Mouse (Mus musculus) embryonic facial prominence, embryonic 12.5 days (tissue): Measurements from ENCODE around the gene Shpk. TPM values are rescaled to one million over a fixed set of nuclear protein-coding genes. Genes with fewer than 3 reads are reported as not detected.

Source experiments
- ATAC-seq: fragments of 200-750 bp; cut with Nextera tagmentation; 2 replicates; pipeline ENCODE4 v1.8.0; 2017; ENCODE audit not compliant: insufficient number of reproducible peaks, insufficient read depth, low FRiP score, low TSS enrichment
- H3K27ac ChIP-seq: fragments of 300-500 bp; sonication (generic); 2 replicates; pipeline ENCODE4 v1.5.1; 2016; ENCODE audit warnings: mild to moderate bottlenecking
- H3K27me3 ChIP-seq: fragments of 300-500 bp; sonication (generic); 2 replicates; pipeline ENCODE4 v1.6.1; 2016; ENCODE audit warnings: mild to moderate bottlenecking, moderate library complexity
- H3K36me3 ChIP-seq: fragments of 300-500 bp; sonication (generic); 2 replicates; pipeline ENCODE4 v1.6.1; 2016; ENCODE audit warnings: mild to moderate bottlenecking
- H3K4me1 ChIP-seq: fragments of 300-500 bp; sonication (generic); 2 replicates; pipeline ENCODE4 v1.6.1; 2016
- H3K4me2 ChIP-seq: fragments of 300-500 bp; sonication (generic); replicated peaks from 2 replicates; pipeline ENCODE4 v1.6.1; 2016; ENCODE audit warnings: mild to moderate bottlenecking, moderate library complexity
- H3K4me3 ChIP-seq: fragments of 300-500 bp; sonication (generic); 2 replicates; pipeline ENCODE4 v1.5.1; 2016; ENCODE audit warnings: mild to moderate bottlenecking
- H3K9ac ChIP-seq: fragments of 300-500 bp; sonication (generic); 2 replicates; pipeline ENCODE4 v1.6.1; 2016; ENCODE audit warnings: mild to moderate bottlenecking, moderate library complexity
- H3K9me3 ChIP-seq: fragments of 300-500 bp; sonication (generic); 2 replicates; pipeline ENCODE4 v1.6.1; 2016; ENCODE audit warnings: mild to moderate bottlenecking, moderate library complexity
- WGBS: fragments of 180-500 bp; shearing (Covaris S2); methylation state at CpG from one replicate; pipeline ENCODE4 v1.1.7; 2016; 5-methylcytosine and 5-hydroxymethylcytosine counted together
- polyA plus RNA-seq: library from polyadenylated mRNA; unstranded; fragments of >200 nt; fragmentation: Nextera tagmentation; extraction: Ambion mirVana; gene quantifications from 2 replicates; pipeline ENCODE4 v1.2.1, GENCODE M21; 2016

The Shpk gene
- polyA plus RNA-seq, 1 experiment from 2014 or later, result 2.0 TPM

DNA sequence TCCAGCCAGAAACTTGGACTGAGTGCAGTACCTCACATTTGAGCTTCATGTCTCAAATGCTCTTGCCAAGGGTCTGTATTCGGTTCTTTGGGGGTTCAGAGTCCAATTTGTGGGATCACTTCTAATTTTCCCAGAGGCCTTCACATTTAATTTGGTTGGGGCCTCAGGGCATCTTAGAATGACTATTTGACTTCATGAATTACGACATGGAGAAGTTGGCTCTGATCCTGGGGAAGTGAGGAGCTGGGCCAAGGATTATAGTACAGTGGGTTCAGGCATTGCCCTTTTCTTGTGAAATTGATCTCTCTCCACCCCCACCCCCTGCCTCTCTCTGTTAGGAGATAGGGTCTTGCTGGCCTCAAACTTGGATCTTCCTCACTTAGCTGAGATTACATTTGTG is 1.8 kb downstream of the Shpk start:
- Histone ChIP-seq H3K36me3 (no peaks in the 10 kb centered on the region), H3K27ac (no peak overlapping the region), H3K9ac (no peak overlapping the region), H3K27me3 (no peaks in the 10 kb centered on the region), H3K9me3 (no peaks in the 10 kb centered on the region), H3K4me1 (peaks cover 9% of the 10 kb centered on the region), H3K4me2 (no peak overlapping the region), H3K4me3 (no peak overlapping the region)
- no peak for ATAC-seq
- 75% methylated on average over 2 of the region's 2 CpGs for WGBS

DNA sequence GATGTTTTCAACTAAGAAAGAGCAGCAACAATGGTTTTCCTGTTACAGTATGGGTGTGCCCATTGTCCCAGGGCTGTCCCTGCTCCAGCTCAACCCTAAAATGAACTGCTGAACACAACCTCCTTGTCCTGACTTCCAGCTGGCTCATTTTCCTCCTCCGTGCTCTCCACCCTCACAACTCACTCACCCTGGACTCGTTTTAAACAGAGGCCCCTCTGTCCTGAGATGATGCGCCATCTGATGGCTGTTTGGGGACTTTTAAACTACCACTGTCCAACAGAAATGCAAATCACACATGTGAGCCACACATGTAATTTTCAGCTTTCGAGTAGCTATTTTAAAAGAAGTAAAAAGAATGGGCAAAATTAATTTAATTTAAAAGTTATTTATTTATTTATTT is 2.3 kb downstream of the Shpk start:
- Histone ChIP-seq H3K9ac (no peak overlapping the region), H3K36me3 (no peaks in the 10 kb centered on the region), H3K4me2 (no peak overlapping the region), H3K27me3 (no peaks in the 10 kb centered on the region), H3K27ac (no peak overlapping the region), H3K9me3 (no peaks in the 10 kb centered on the region), H3K4me1 (peaks cover 9% of the 10 kb centered on the region), H3K4me3 (no peak overlapping the region)
- ATAC-seq, result no peak
- 28% methylated on average over 4 of the region's 4 CpGs for WGBS

DNA sequence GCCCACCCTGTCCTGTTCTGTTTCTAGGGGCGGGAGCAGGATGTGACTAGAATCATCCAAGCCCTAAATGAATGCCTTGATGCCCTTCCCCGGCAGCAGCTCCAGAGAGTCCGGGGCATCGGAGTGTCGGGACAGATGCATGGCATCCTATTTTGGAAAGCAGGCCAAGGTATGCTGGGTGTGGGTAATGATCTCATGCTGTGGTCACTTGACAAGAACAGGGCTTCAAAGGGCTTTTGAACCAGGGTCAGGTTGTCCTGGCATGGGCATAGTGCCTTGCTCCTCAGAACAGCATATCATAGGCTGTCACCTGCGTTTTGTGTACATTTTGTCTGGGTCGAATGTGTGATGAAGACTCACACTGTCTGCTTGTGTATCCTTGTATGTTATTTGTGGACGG is 4.6 kb downstream of the Shpk start:
- no peak overlapping the region for H3K4me2 ChIP-seq
- no peak overlapping the region for H3K4me3 ChIP-seq
- no peak overlapping the region for H3K9ac ChIP-seq
- ATAC-seq, result no peak
- no peaks in the 10 kb centered on the region for H3K27me3 ChIP-seq
- no peaks in the 10 kb centered on the region for H3K9me3 ChIP-seq
- H3K27ac ChIP-seq, result no peak overlapping the region
- no peaks in the 10 kb centered on the region for H3K36me3 ChIP-seq
- 82% methylated on average over 8 of the region's 8 CpGs for WGBS
- no peaks in the 10 kb centered on the region for H3K4me1 ChIP-seq

DNA sequence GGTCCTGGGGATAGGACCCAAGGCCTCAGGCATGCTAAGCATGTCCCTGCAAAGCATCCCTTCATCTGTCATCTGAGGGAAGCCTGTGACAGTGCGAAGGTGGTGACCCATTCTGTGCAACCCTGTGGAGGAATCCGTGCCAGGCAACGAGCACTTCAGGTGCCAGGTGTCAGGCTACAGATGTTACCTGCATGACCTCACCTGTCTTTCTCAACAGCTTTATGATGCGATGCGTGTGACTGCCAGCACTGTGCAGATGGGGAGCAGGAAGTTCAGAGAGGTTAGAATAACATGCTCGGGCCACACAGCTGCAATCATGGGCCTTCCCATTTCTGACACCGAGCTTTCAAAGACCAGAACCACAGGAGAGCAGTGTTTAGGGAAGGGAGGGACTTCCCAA is 5.9 kb downstream of the Shpk start:
- Histone ChIP-seq H3K36me3 (no peaks in the 10 kb centered on the region), H3K4me2 (no peak overlapping the region), H3K27me3 (no peaks in the 10 kb centered on the region), H3K9me3 (no peaks in the 10 kb centered on the region), H3K27ac (no peak overlapping the region), H3K4me1 (no peaks in the 10 kb centered on the region), H3K9ac (no peak overlapping the region), H3K4me3 (no peak overlapping the region)
- ATAC-seq, result no peak
- WGBS, result 60% methylated on average over 7 of the region's 7 CpGs

DNA sequence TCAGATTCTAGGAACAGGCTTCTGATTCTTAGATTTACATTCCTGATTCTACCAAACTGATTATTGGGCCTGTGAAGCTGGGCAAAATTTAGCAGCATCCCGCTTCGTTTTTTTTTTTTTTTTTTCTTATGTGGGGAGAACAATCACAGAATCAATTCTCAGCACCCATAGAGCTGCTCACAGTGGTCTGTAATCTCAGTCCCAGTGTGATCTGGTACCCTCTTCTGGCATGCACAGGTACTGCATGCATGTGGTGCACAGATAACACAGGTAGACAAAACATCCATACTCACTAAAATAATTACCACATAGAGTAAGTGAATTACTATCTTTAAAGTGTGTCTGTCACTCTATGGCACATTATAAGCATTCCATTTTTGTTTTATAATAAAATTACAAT is 8.4 kb downstream of the Shpk start:
- Histone ChIP-seq H3K36me3 (no peaks in the 10 kb centered on the region), H3K4me1 (no peaks in the 10 kb centered on the region), H3K27me3 (no peaks in the 10 kb centered on the region), H3K4me2 (no peak overlapping the region), H3K9me3 (no peaks in the 10 kb centered on the region), H3K4me3 (no peak overlapping the region), H3K27ac (no peak overlapping the region), H3K9ac (no peak overlapping the region)
- 79% methylated on average over 2 of the region's 2 CpGs for WGBS
- ATAC-seq, result no peak

DNA sequence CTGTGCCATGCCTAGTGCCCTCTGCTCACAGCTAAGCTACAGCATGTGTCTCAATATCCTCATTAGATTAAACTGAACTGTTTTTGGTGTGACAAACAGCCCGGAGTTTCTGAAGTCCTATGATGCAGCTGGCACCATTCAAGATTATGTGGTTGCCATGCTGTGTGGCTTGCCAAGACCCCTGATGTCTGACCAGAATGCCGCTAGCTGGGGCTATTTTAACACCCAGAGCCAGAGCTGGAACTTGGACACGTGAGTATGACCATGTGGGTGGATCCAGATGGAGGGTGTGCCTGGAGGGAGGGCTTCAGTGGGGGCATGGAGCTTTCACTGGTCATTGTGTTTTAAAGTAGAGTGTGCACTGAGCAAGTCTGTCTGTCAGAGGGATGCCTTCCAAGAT is 14.7 kb downstream of the Shpk start:
- Histone ChIP-seq H3K36me3 (no peaks in the 10 kb centered on the region), H3K27ac (no peak overlapping the region), H3K4me2 (no peak overlapping the region), H3K4me3 (no peak overlapping the region), H3K9ac (no peak overlapping the region), H3K27me3 (no peaks in the 10 kb centered on the region), H3K4me1 (no peaks in the 10 kb centered on the region), H3K9me3 (no peaks in the 10 kb centered on the region)
- 80% methylated on average over 3 of the region's 3 CpGs for WGBS
- no peak for ATAC-seq

DNA sequence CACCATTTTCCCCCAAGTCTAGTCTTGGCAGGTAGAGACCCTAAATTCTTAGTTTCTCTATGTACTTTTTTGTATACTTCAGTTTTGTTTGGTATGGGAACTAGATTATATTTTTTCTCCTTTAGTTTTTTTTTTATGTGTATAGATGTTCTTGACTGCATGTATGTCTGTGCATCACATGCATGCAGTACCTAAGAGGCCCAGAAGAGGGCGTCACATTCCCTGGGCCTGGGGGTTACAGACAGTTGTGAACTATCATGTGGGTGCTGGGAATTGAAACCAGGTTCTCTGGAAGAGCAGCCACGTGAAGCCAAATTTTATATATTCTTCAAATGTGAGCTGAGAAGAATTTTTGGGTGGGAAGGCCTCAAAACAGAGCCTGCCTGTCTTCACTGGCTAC is 20.4 kb downstream of the Shpk start:
- Histone ChIP-seq H3K27ac (no peak overlapping the region), H3K9me3 (no peaks in the 10 kb centered on the region), H3K4me2 (no peak overlapping the region), H3K4me1 (no peaks in the 10 kb centered on the region), H3K4me3 (no peak overlapping the region), H3K27me3 (no peaks in the 10 kb centered on the region), H3K9ac (no peak overlapping the region), H3K36me3 (no peaks in the 10 kb centered on the region)
- 61% methylated on average over 2 of the region's 2 CpGs for WGBS
- no peak for ATAC-seq

DNA sequence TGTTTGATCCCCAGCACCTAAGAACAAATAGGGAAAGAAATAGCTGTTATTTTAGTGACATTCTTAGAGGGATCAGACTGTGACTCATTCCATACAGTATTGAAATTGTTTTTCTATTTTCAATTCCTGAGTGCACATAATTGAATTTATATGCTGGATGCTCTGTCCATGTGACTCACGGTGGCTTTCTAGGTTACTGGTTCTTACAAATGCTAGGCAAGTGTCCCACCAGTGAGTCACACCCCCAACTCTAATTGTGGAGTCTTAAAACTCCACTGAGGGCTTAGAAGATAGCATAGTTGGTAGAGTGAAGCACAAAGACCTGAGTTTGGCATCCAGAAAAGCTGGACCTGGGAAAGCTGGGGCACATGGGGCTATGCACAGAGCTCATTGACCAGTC is 21.4 kb downstream of the Shpk start:
- no peaks in the 10 kb centered on the region for H3K4me1 ChIP-seq
- no peaks in the 10 kb centered on the region for H3K9me3 ChIP-seq
- no peak overlapping the region for H3K27ac ChIP-seq
- no peak for ATAC-seq
- WGBS, result 83% methylated on average over 1 of the region's 1 CpGs
- H3K4me2 ChIP-seq, result no peak overlapping the region
- H3K9ac ChIP-seq, result no peak overlapping the region
- H3K4me3 ChIP-seq, result no peak overlapping the region
- no peaks in the 10 kb centered on the region for H3K36me3 ChIP-seq
- no peaks in the 10 kb centered on the region for H3K27me3 ChIP-seq

DNA sequence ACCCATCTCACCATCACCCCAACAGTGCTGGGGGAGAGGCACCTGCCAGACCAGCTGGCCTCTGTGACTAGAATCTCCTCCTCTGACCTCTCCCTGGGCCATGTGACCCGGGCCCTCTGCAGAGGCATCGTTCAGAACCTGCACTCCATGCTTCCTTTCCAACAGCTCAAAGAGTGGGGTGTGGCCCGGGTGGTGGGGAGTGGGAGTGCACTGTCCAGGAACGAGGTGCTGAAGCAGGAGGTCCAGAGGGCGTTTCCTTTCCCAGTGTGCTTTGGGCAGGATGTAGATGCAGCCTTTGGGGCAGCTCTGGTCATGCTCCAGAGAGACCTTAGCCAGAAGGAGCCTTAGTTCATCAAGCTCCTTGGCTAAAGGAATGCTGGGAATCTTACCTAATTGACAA is 23.6 kb downstream of the Shpk start:
- Histone ChIP-seq H3K9ac (no peak overlapping the region), H3K9me3 (no peaks in the 10 kb centered on the region), H3K4me3 (no peak overlapping the region), H3K36me3 (no peaks in the 10 kb centered on the region), H3K27me3 (no peaks in the 10 kb centered on the region), H3K4me2 (no peak overlapping the region), H3K4me1 (no peaks in the 10 kb centered on the region), H3K27ac (no peak overlapping the region)
- ATAC-seq, result no peak
- WGBS, result 41% methylated on average over 5 of the region's 5 CpGs

DNA sequence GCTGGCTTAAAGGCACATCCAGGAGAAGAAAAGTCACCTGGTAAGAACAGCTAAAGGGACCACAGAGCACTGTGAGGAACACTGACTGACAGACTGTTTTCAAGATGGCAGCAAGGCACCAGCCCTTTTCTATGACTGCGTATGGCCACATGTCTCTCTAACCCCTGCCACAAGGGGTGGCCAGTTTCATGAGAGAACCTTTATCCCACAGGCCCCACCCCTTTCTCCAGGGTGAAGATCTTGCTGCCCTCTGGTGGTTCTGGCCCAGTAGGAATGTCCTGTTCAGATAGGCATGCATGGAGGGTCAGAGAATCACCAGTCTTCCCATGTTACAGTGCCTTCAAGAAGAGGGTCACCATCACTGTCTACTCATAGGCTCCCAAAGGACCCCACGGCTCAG is 24.7 kb downstream of the Shpk start:
- no peak for ATAC-seq
- Histone ChIP-seq H3K27me3 (no peaks in the 10 kb centered on the region), H3K36me3 (no peaks in the 10 kb centered on the region), H3K9ac (no peak overlapping the region), H3K27ac (no peak overlapping the region), H3K9me3 (no peaks in the 10 kb centered on the region), H3K4me2 (no peak overlapping the region), H3K4me3 (no peak overlapping the region), H3K4me1 (no peaks in the 10 kb centered on the region)
- 74% methylated on average over 2 of the region's 2 CpGs for WGBS

DNA sequence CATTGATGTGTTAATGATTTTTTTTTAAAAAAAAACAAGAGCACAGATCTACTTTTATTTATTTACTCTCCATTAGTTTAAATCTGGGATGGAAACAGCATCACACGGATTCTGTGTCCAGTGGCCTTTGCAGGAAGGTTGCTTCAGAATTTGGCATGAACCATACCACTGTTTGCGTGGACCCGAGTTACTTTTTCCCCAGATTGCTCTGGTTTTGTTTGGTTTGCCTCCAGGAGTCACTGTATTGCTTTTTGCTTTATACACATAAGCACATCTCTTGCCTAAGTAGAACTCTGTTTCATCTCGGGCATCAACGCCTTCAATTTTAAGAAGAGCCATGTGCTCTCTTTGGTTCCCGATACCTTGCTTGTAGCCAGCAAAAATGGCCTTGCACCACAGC is 26.6 kb downstream of the Shpk start:
- 88% methylated on average over 6 of the region's 6 CpGs for WGBS
- Histone ChIP-seq H3K27ac (no peak overlapping the region), H3K27me3 (no peaks in the 10 kb centered on the region), H3K9ac (no peak overlapping the region), H3K9me3 (no peaks in the 10 kb centered on the region), H3K4me1 (no peaks in the 10 kb centered on the region), H3K4me2 (no peak overlapping the region), H3K4me3 (no peak overlapping the region), H3K36me3 (no peaks in the 10 kb centered on the region)
- ATAC-seq, result no peak

DNA sequence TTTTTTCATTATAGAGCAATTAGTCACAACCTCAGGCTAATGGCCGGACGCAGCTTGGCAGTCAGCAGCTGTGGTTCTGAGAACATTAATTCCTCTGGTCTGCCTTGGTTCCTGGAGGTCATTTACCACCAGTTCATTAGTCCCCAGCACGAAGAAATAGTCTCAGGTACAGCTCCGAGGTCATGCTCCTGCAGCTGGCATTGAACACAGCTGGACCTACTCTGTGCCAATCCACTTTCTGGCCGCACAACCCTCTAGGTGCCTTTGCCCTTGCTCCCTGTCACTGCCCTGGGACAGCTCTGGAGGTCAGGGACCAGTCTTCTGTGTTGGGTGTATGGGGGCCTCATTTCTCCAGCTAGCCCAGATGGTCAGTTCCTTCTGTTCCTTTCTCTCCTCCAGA is 29.6 kb downstream of the Shpk start:
- Histone ChIP-seq H3K36me3 (no peaks in the 10 kb centered on the region), H3K4me2 (no peak overlapping the region), H3K27me3 (no peaks in the 10 kb centered on the region), H3K9me3 (no peaks in the 10 kb centered on the region), H3K9ac (no peak overlapping the region), H3K27ac (no peak overlapping the region), H3K4me1 (no peaks in the 10 kb centered on the region), H3K4me3 (no peak overlapping the region)
- no peak for ATAC-seq
- WGBS, result 79% methylated on average over 5 of the region's 5 CpGs

DNA sequence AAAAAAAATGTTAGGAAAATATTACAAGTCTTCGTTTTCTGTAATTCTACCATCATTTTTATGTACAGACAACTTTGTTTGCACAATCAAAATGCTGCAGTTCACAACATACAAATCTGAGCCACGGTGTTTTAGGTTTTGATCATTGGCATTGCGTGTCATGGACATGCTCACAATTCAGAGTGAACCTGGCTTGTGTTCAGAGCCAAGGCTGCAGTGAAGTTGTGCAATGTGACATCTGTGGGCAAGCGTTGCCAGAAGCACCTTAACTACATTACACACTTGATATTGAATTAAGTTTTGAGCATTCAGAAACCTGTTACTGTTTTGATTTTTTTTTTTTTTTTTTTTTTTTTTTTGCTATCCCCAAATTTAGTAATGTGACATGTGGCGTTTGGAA is 30.8 kb downstream of the Shpk start:
- Histone ChIP-seq H3K27me3 (no peaks in the 10 kb centered on the region), H3K36me3 (no peaks in the 10 kb centered on the region), H3K4me2 (no peak overlapping the region), H3K9me3 (no peaks in the 10 kb centered on the region), H3K27ac (no peak overlapping the region), H3K4me1 (no peaks in the 10 kb centered on the region), H3K9ac (no peak overlapping the region), H3K4me3 (no peak overlapping the region)
- no peak for ATAC-seq
- WGBS, result 84% methylated on average over 5 of the region's 5 CpGs
